7 mouse cellular contexts compared by ENCODE assay signal in genomic region chr19:46523480-46524151, GRCm38 (mm10). TPM values are rescaled to one million over a fixed set of nuclear protein-coding genes. Genes with fewer than 3 reads are reported as not detected.
A peak's percentile ranks its signal among the peaks of the same experiment; 100 is the strongest.
DNase-seq lines count a peak whose midpoint lies in the region; ATAC-seq lines count a peak whose summit lies in the region.

No protein-coding gene starts in this region.

- H3K4me1 ChIP-seq in forebrain, embryonic 16.5 days (replicated peaks; ENCODE audit: control insufficient read depth, insufficient read depth, low read length): peaks cover 62% of the 10 kb centered on the region
- H3K4me1 ChIP-seq in hindbrain, embryonic 16.5 days (ENCODE audit: control insufficient read depth, insufficient read depth, low read depth, low read length): peaks cover 47% of the 10 kb centered on the region
- H3K4me1 ChIP-seq in midbrain, embryonic 13.5 days (replicated peaks): peaks cover 72% of the 10 kb centered on the region

- peak overlapping the region; percentile 84 for H3K27ac ChIP-seq in forebrain, embryonic 16.5 days (ENCODE audit: low read length)
- peak overlapping the region; percentile 72 for H3K27ac ChIP-seq in hindbrain, embryonic 16.5 days (ENCODE audit: low read depth, low read length)
- H3K27ac ChIP-seq in midbrain, embryonic 13.5 days: peak overlapping the region; percentile 86

- peak overlapping the region; percentile 24 for H3K4me3 ChIP-seq in forebrain, embryonic 16.5 days (replicated peaks; ENCODE audit: low read length)
- peak overlapping the region; percentile 30 for H3K4me3 ChIP-seq in hindbrain, embryonic 16.5 days (ENCODE audit: low read length)
- H3K4me3 ChIP-seq in midbrain, embryonic 13.5 days (replicated peaks): peak overlapping the region; percentile 23

- H3K9ac ChIP-seq in forebrain, embryonic 16.5 days (replicated peaks; ENCODE audit: low read depth, low read length): peak overlapping the region; percentile 33
- H3K9ac ChIP-seq in hindbrain, embryonic 16.5 days (ENCODE audit: low read depth, low read length): peak overlapping the region; percentile 50
- H3K9ac ChIP-seq in midbrain, embryonic 13.5 days (replicated peaks): peak overlapping the region; percentile 54

- ATAC-seq in forebrain, embryonic 16.5 days: peak; percentile 89
- ATAC-seq in hindbrain, embryonic 16.5 days: peak; percentile 85
- peak; percentile 90 for ATAC-seq in midbrain, embryonic 13.5 days

- 3% methylated on average over 20 of the region's 20 CpGs for WGBS in forebrain, embryonic 16.5 days
- 3% methylated on average over 20 of the region's 20 CpGs for WGBS in hindbrain, embryonic 16.5 days
- 3% methylated on average over 20 of the region's 20 CpGs for WGBS in midbrain, embryonic 13.5 days

- no peaks in the 10 kb centered on the region for H3K27me3 ChIP-seq in forebrain, embryonic 16.5 days (replicated peaks; ENCODE audit: control insufficient read depth, insufficient read depth, low read length)
- H3K27me3 ChIP-seq in hindbrain, embryonic 16.5 days (replicated peaks; ENCODE audit: control insufficient read depth, insufficient read depth, low read length): no peaks in the 10 kb centered on the region
- H3K27me3 ChIP-seq in midbrain, embryonic 13.5 days: no peaks in the 10 kb centered on the region

- no peaks in the 10 kb centered on the region for H3K36me3 ChIP-seq in forebrain, embryonic 16.5 days (ENCODE audit: control insufficient read depth, insufficient read depth)
- no peaks in the 10 kb centered on the region for H3K36me3 ChIP-seq in hindbrain, embryonic 16.5 days (ENCODE audit: control insufficient read depth, insufficient read depth, low read length)
- H3K36me3 ChIP-seq in midbrain, embryonic 13.5 days: no peaks in the 10 kb centered on the region

- peak; percentile 83 for DNase-seq in Muller cell, postnatal 12 days (ENCODE audit: inconsistent ontology term)
- peak; percentile 92 for DNase-seq in brain, adult 2 months (ENCODE audit: low read depth, low spot score)
- peak; percentile 75 to 90 for DNase-seq in left cerebral cortex, postnatal 25 days (ENCODE audit: low spot score in 2 of 2)
- DNase-seq in thymus, postnatal 14 days: peak; percentile 53

- intact Hi-C loops in left cerebral cortex, postnatal 25 days (cut with DNase I): loop anchor here (1.0 kb wide), 1 partner anchor 21 kb away; no protein-coding TSS in a partner anchor

- H3K9me3 ChIP-seq in forebrain, embryonic 16.5 days (ENCODE audit: control insufficient read depth, low read length): no peaks in the 10 kb centered on the region
- H3K9me3 ChIP-seq in hindbrain, embryonic 16.5 days (ENCODE audit: control insufficient read depth, low read length): no peaks in the 10 kb centered on the region
- H3K9me3 ChIP-seq in midbrain, embryonic 13.5 days: no peaks in the 10 kb centered on the region

- H3K4me2 ChIP-seq in forebrain, embryonic 16.5 days (ENCODE audit: low read length): peak overlapping the region; percentile 50
- H3K4me2 ChIP-seq in hindbrain, embryonic 16.5 days (ENCODE audit: low read length): peak overlapping the region; percentile 61
- H3K4me2 ChIP-seq in midbrain, embryonic 13.5 days (replicated peaks): peak overlapping the region; percentile 49

RNA-seq across cellular contexts. Expression of gene Trim8, which starts 22.1 kb away (rescaled TPM):
- 24.5 and 27.7 TPM in 2 replicates for polyA plus RNA-seq in forebrain, embryonic 16.5 days (2015; fragmentation: Nextera tagmentation; extraction: Ambion mirVana)
- polyA plus RNA-seq in hindbrain, embryonic 16.5 days (2015; fragmentation: Nextera tagmentation; extraction: Ambion mirVana): 23.4 and 27.6 TPM in 2 replicates
- 100 to 1,000 TPM; 114 to 116 TPM for total RNA-seq in left cerebral cortex, postnatal 25 days (2021)
- 27.7 and 33.0 TPM in 2 replicates for polyA plus RNA-seq in midbrain, embryonic 13.5 days (2015; fragmentation: Nextera tagmentation; extraction: Ambion mirVana)

RNA-seq across cellular contexts. Expression of gene Arl3, which starts 49.4 kb away (rescaled TPM):
- 226 and 246 TPM in 2 replicates for polyA plus RNA-seq in forebrain, embryonic 16.5 days (2015; fragmentation: Nextera tagmentation; extraction: Ambion mirVana)
- polyA plus RNA-seq in hindbrain, embryonic 16.5 days (2015; fragmentation: Nextera tagmentation; extraction: Ambion mirVana): 211 and 247 TPM in 2 replicates
- 100 to 1,000 TPM; 113 to 120 TPM for total RNA-seq in left cerebral cortex, postnatal 25 days (2021)
- 226 and 238 TPM in 2 replicates for polyA plus RNA-seq in midbrain, embryonic 13.5 days (2015; fragmentation: Nextera tagmentation; extraction: Ambion mirVana)

RNA-seq across cellular contexts. Expression of gene Sfxn2, which starts 49.5 kb away (rescaled TPM):
- 14.3 and 14.8 TPM in 2 replicates for polyA plus RNA-seq in forebrain, embryonic 16.5 days (2015; fragmentation: Nextera tagmentation; extraction: Ambion mirVana)
- 9.9 and 10.5 TPM in 2 replicates for polyA plus RNA-seq in hindbrain, embryonic 16.5 days (2015; fragmentation: Nextera tagmentation; extraction: Ambion mirVana)
- 1 to 10 TPM; 3.7 to 4.8 TPM for total RNA-seq in left cerebral cortex, postnatal 25 days (2021)
- 10.3 and 11.9 TPM in 2 replicates for polyA plus RNA-seq in midbrain, embryonic 13.5 days (2015; fragmentation: Nextera tagmentation; extraction: Ambion mirVana)

Comparison
In these comparisons a context has a peak if more than half of its experiments do, and no peak if none do; other contexts are left out.
1. Peak in every context shown above with its lines: DNase-seq, ATAC-seq, H3K4me3 ChIP-seq and H3K27ac ChIP-seq.